Mouse (Mus musculus): ENCODE data around the gene Ppp3ca.

Ppp3ca gene

GRCm38 (mm10) chr3:136725311-136726156 is 55.6 kb downstream of the Ppp3ca start:
- peak; percentile 37 for DNase-seq (ENCODE audit: low read depth)

- no peak for DNase-seq (ENCODE audit: low read depth)
Measured at GRCm38 (mm10) chr3:136727877-136728276, 58.0 kb downstream of the Ppp3ca start.

GRCm38 (mm10) chr3:136729978-136730377 is 60.1 kb downstream of the Ppp3ca start:
- no peak for DNase-seq (ENCODE audit: low read depth)

DNA sequence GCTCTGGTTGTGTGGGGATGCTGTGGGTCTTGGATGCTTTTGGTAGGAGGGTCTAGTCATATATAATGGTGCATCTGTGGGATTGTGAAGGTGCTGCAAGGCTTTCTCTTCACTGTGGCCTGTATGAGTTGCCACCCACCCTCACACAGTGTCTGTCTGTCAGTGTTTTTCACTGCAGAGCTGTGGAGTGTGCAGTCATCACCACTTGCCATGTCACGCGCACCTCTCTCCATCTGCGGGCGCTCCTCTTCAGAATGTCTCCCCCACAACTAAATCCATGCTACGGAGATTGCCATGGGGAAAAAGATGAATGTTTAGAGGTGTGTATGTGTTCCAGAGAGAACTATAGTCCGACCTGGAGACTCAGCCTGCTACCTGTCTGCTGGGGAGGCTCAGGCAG is 61.7 kb downstream of the Ppp3ca start:
- DNase-seq (ENCODE audit: low read depth), result no peak

DNA sequence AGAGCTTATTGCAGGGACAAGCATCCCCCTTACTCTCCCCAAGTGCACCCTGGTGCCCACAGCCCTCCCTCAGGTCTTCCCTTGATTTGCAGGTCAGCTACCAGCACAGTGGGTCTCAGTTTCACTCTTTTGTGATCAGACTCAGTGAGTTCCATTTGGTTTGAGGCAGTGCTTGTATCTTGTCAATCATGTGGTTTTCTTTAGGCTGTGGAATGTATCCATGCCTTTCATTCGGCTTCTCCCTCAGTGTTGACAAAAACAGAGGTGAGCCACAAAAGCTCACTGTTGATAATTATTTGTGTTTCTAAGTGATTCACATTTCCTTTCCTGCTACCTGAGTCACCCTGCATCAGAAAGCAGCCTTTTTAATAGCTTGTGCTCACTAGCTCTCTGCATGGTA is 66.1 kb downstream of the Ppp3ca start:
- no peak for DNase-seq (ENCODE audit: low read depth)

GRCm38 (mm10) chr3:136736773-136737298 is 66.9 kb downstream of the Ppp3ca start:
- no peak for DNase-seq (ENCODE audit: low read depth)

GRCm38 (mm10) chr3:136738474-136738873 is 68.5 kb downstream of the Ppp3ca start:
- DNase-seq (ENCODE audit: low read depth), result no peak

GRCm38 (mm10) chr3:136738914-136739313 is 69.0 kb downstream of the Ppp3ca start:
- DNase-seq (ENCODE audit: low read depth), result no peak

DNA sequence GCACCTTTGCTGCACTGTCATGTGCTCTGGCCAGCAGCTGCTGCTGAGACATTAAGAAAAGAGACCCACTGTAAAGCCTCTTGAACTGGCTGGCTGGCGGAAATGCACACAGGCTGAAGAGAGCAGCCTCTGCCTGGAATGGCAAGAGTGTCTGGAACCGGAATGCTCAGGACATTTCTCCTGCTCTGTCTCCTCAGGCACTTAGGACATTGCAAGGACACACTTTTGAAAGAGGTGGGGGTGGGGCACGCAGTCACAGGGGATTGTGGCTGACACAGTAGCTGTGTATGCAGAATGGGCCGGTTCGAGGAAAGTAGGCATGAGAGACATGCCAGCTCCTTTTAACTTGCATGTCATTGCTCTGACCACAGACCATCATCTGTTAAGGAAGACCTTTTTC is 71.7 kb downstream of the Ppp3ca start:
- DNase-seq (ENCODE audit: low read depth), result no peak

GRCm38 (mm10) chr3:136742258-136743057 is 72.5 kb downstream of the Ppp3ca start:
- DNase-seq (ENCODE audit: low read depth), result no peak

- DNase-seq (ENCODE audit: low read depth), result no peak
Measured at GRCm38 (mm10) chr3:136744295-136744897, 74.5 kb downstream of the Ppp3ca start.

GRCm38 (mm10) chr3:136745456-136745855 is 75.5 kb downstream of the Ppp3ca start:
- DNase-seq (ENCODE audit: low read depth), result no peak

DNA sequence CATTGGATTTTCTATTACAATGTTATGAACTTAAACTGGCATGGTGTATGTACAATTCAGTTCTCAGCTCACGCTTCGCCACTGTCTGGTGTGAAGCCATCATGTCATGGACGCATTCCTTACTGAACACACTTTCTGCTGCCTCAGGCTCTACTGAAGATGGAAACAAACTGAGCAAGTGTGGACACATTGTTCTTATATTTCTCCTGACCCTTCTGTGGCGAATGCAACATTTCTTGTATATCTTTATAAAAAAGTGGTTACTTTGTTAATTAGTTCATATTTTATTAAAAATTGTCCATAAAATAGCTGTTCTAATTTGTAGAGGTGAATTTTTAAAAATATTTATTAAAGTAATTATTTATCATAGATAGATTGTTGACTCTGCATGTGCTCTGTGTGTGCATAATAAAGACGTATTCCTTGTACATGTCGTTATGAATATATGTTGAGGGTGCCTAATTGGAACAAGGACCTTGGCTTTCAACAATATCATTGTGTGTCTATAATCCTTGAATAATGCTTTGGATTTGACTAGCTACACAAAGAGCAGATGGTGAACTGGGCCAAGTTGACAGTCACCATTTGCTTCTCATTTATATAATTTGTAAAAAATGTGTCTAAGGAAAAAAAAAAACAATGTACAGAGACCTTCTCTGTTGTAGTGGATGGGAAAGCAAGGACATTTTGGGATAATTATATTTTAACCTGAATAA is 79.0 kb downstream of the Ppp3ca start:
- DNase-seq (ENCODE audit: low read depth), result no peak

DNA sequence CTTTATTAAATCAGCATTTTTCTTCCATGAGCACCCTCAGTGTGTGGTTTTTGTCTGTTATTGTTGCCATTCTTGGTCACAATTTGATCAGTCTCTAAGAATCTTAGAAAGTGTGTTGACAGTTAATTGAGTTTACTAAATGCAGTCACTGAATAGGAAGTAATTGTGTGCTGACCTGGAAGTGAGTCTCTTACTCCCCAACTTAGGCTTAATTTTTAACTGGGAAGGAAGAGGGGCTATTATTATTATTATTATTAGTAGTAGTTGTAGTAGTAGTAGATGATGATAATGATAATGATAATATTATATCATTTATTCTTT is 79.5 kb downstream of the Ppp3ca start:
- DNase-seq (ENCODE audit: low read depth), result no peak

DNA sequence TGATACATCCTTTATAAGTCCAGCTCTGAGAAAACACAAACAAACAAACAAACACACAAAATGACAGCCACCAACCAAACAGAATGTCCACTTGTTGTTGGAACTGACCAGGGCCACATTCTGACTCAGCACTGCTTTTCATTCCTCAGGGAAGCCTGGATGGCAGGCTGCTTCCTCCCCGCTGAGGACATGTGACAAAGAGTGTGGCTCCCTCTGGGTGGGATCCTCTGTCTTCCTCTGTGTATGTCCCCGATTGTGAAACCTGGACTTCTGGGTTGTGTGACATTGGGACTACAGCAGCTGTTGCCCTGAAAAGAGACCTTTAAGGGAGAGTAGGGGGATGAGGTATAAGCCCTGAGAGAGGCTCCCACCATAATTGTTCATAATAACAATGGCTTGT is 80.0 kb downstream of the Ppp3ca start:
- no peak for DNase-seq (ENCODE audit: low read depth)

GRCm38 (mm10) chr3:136752126-136752716 is 82.3 kb downstream of the Ppp3ca start:
- no peak for DNase-seq (ENCODE audit: low read depth)

DNA sequence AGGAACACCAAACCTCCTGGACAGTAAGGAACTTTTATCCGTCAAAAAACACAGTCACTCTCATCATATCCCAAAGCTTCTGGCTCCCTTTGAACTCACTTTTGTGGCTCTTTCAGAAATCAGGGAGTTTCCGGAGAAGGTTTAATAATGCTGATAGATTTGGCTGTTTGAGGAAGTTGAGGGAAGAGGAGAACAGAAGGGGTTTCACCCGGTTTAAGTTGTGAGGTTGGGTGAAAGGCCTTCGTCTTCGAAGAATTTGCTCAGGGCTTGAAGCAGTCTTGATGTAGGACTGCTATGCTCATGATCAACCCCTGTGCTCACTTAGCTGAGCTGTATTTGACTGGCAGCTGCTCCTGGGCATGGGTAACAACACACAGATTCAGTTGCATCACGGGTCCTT is 86.2 kb downstream of the Ppp3ca start:
- DNase-seq (ENCODE audit: low read depth), result no peak

GRCm38 (mm10) chr3:136759446-136759845 is 89.5 kb downstream of the Ppp3ca start:
- DNase-seq (ENCODE audit: low read depth), result no peak

DNA sequence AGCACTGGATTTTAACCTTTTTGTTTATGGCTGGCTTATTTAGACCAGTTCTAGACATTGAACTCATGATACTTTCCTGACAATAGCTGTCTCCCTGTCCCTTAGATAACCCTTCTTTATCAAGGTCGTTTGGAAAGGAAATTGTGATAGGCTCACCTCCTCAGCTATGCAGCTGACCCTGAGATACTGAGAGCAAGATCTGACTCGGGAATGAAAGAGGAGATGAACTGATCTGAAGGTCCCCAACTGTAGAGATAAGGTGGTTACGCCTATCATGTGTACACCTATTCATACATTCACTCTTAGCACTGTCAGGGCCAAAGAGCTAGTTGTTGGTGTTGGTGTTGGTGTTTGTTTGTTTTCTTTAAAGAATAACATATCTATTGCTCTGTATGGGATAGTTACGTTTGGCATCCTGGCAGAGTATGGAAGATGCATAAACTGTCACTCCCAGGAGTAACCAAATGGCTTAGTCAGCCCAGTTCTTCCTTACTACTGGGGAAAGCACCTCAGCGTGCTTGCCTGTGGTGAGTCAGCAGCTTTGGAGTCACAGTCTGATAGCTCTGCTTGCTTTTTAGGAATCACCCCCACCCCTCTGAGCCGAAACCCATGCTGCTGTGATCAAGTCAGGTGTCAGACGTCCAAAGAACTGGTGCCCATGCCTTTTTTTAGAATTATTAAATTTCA is 91.5 kb downstream of the Ppp3ca start:
- DNase-seq (ENCODE audit: low read depth), result peak; percentile 23

GRCm38 (mm10) chr3:136761979-136762341 is 92.0 kb downstream of the Ppp3ca start:
- no peak for DNase-seq (ENCODE audit: low read depth)

GRCm38 (mm10) chr3:136763717-136764270 is 93.9 kb downstream of the Ppp3ca start:
- no peak for DNase-seq (ENCODE audit: low read depth)
